Mouse (Mus musculus) bone marrow macrophage, adult 2 months (primary cell): ENCODE data around the gene Serpinh1.

Experiments used
- CTCF ChIP-seq: IDR thresholded peaks from 2 replicates; pipeline ENCODE4 v1.5.1; 2012; ENCODE audit warnings: low read depth, mild to moderate bottlenecking, low read length, moderate library complexity
- POLR2A ChIP-seq: IDR thresholded peaks from 2 replicates; pipeline ENCODE4 v1.6.1; 2012; ENCODE audit warnings: mild to moderate bottlenecking, low read depth, low read length, borderline replicate concordance

GRCm38 (mm10) chr7:99401373-99401772 is 48.3 kb upstream of the Serpinh1 start:
- TF ChIP-seq POLR2A = no peak
- no peak for TF ChIP-seq CTCF
